Mouse (Mus musculus) myocyte (in vitro differentiated cells): ENCODE results near the gene Naaa.

Experiments
- CEBPB ChIP-seq: IDR thresholded peaks from 2 replicates; pipeline ENCODE4 v1.6.1; 2011; ENCODE audit warnings: mild to moderate bottlenecking, moderate library complexity; ENCODE audit not compliant: poor library complexity, insufficient read depth, severe bottlenecking
- E2F4 ChIP-seq: IDR thresholded peaks from one replicate; pipeline ENCODE4 v1.6.1; 2011; ENCODE audit warnings: mild to moderate bottlenecking, control low read depth, moderate library complexity; ENCODE audit not compliant: insufficient read depth
- MAX ChIP-seq: IDR thresholded peaks from one replicate; pipeline ENCODE4 v1.6.1; 2011; ENCODE audit warnings: low read depth, mild to moderate bottlenecking, control low read depth
- MYOD1 ChIP-seq, 3 experiments: IDR thresholded peaks; one replicate each; pipeline ENCODE4 v1.6.1; 2011; ENCODE audit warnings: control low read depth in 2 of 3, low read depth in 2 of 3, mild to moderate bottlenecking in 2 of 3, moderate library complexity in 1 of 3; ENCODE audit not compliant: insufficient read length in 2 of 3, control insufficient read depth in 1 of 3
- POLR2A ChIP-seq: IDR thresholded peaks from one replicate; pipeline ENCODE4 v1.6.1; 2011; ENCODE audit warnings: low read depth, mild to moderate bottlenecking, control low read depth, moderate library complexity; ENCODE audit not compliant: insufficient read length
- POLR2AphosphoS2 ChIP-seq: IDR thresholded peaks from one replicate; pipeline ENCODE4 v1.6.1; 2011; ENCODE audit warnings: low read depth, control low read depth; ENCODE audit not compliant: insufficient read length
- REST ChIP-seq: IDR thresholded peaks from one replicate; pipeline ENCODE4 v1.6.1; 2011; ENCODE audit warnings: mild to moderate bottlenecking, control low read depth, moderate library complexity; ENCODE audit not compliant: insufficient read depth, insufficient read length
- TCF3 ChIP-seq: IDR thresholded peaks from one replicate; pipeline ENCODE4 v1.6.1; 2011; ENCODE audit warnings: low read depth, control low read depth; ENCODE audit not compliant: insufficient read length

- no peak for TF ChIP-seq TCF3
- TF ChIP-seq POLR2A, result no peak
- no peak for TF ChIP-seq E2F4
- no peak for TF ChIP-seq MYOD1 (IDR thresholded peaks at IDR 0.05; ENCODE audit: control insufficient read depth in 1 of 3, insufficient read length in 2 of 3, low read depth in 2 of 3)
- no peak for TF ChIP-seq MAX
- TF ChIP-seq CEBPB, result no peak
- no peak for TF ChIP-seq REST
- TF ChIP-seq POLR2AphosphoS2, result no peak
These were observed 49.4 kb upstream of the Naaa start for GRCm38 (mm10) chr5:92327367-92327766.
